Mouse (Mus musculus) heart, embryonic 13.5 days (tissue): Measurements from ENCODE around the gene Slc25a30. TPM values are rescaled to one million over a fixed set of nuclear protein-coding genes. Genes with fewer than 3 reads are reported as not detected.
A peak's percentile ranks its signal among the peaks of the same experiment; 100 is the strongest.
"Not testable (repeated sequence)": the region's sequence is repeated elsewhere in the genome, so short reads cannot be mapped to it uniquely, and the experiment has no call there.

Experiments
- ATAC-seq: fragments of 200-750 bp; cut with Nextera tagmentation; 2 replicates; pipeline ENCODE4 v1.8.0; 2017; ENCODE audit warnings: moderate TSS enrichment; ENCODE audit not compliant: insufficient number of reproducible peaks, low FRiP score, low TSS enrichment; ENCODE audit errors: extremely low read depth
- H3K27ac ChIP-seq: fragments of 300-500 bp; sonication (generic); replicated peaks from 2 replicates; pipeline ENCODE4 v1.5.1; 2015; ENCODE audit warnings: moderate library complexity, mild to moderate bottlenecking, inconsistent platforms
- H3K27me3 ChIP-seq: fragments of 300-500 bp; sonication (generic); replicated peaks from 2 replicates; pipeline ENCODE4 v1.6.1; 2015; ENCODE audit warnings: mild to moderate bottlenecking, inconsistent platforms
- H3K36me3 ChIP-seq: fragments of 300-500 bp; sonication (generic); 2 replicates; pipeline ENCODE4 v1.6.1; 2015; ENCODE audit warnings: mild to moderate bottlenecking, inconsistent platforms
- H3K4me1 ChIP-seq: fragments of 300-500 bp; sonication (generic); 2 replicates; pipeline ENCODE4 v1.6.1; 2015; ENCODE audit warnings: inconsistent platforms
- H3K4me2 ChIP-seq: fragments of 300-500 bp; sonication (generic); 2 replicates; pipeline ENCODE4 v1.6.1; 2015; ENCODE audit warnings: inconsistent platforms, mild to moderate bottlenecking, moderate library complexity
- H3K4me3 ChIP-seq: fragments of 300-500 bp; sonication (generic); 2 replicates; pipeline ENCODE4 v1.5.1; 2015; ENCODE audit warnings: moderate library complexity, mild to moderate bottlenecking, inconsistent platforms
- H3K9ac ChIP-seq: fragments of 300-500 bp; sonication (generic); 2 replicates; pipeline ENCODE4 v1.6.1; 2015; ENCODE audit warnings: inconsistent platforms, mild to moderate bottlenecking, moderate library complexity
- H3K9me3 ChIP-seq: fragments of 300-500 bp; sonication (generic); 2 replicates; pipeline ENCODE4 v1.6.1; 2016; ENCODE audit warnings: inconsistent platforms
- WGBS: fragments of 180-500 bp; shearing (Covaris S2); methylation state at CpG from one replicate; pipeline ENCODE4 v1.1.7; 2015; ENCODE audit warnings: mixed read lengths; 5-methylcytosine and 5-hydroxymethylcytosine counted together
- polyA plus RNA-seq: library from polyadenylated mRNA; unstranded; fragments of >200 nt; fragmentation: Nextera tagmentation; extraction: Ambion mirVana; gene quantifications from 2 replicates; pipeline ENCODE4 v1.2.1, GENCODE M21; 2015

The Slc25a30 gene
- polyA plus RNA-seq, result 4.8 and 5.5 TPM in 2 replicates

DNA sequence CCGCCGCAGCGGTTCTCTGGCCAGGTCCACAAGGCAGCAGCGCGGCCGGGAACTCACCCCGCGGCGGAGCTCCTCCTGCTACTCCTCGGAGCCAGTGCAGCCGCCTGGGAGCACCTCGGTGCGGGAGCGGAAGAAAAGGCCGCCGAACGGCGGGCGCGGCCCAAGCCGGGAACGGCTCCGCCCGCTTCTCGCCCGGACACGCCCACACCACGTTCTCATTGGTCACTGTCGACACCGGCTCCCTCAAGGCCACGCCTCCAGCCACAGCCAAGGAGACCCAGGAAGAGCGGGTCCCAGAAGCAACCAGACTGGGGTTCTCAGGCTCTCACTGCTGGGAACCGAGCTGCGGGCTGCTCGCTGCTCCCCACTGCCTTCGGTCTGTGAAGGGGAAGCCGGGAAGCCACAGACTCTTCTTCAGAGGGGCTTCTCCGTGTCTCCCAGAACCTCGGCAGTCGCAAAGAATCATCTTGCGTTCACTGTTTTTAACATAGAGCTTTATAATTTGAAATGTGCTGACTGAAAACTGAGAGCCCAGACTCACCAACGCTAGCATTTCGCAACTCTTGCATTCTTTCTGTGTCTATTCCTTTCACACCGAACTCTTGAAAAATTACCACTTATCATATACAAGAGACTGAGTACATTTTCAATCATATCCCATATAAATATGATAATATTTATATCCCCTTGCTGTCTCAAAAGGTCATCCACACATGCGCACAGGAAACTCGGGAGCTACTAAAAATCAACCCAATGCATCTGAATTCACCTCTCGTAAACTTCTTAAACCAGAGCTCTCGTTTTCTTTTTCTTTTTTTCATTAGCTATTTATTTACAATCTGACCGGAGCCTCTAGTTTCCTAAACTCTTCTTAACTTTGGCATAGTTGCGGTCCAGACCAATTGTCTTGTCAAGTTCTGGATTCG is at the start of gene Slc25a30:
Slc25a30 (minus strand) TSS at position 170 of the 926 bp plus-strand sequence.
- Histone ChIP-seq H3K4me2 (peak within 1 kb of the TSS; percentile 72), H3K4me1 (peaks cover 19% of the 10 kb centered on the region), H3K27ac (peak within 1 kb of the TSS; percentile 81), H3K9ac (peak within 1 kb of the TSS; percentile 87), H3K4me3 (peak within 1 kb of the TSS; percentile 73), H3K36me3 (peaks cover 1% of the 10 kb centered on the region; the same call in 1 of the 2 replicates), H3K9me3 (no peaks in the 10 kb centered on the region), H3K27me3 (no peaks in the 10 kb centered on the region)
- ATAC-seq, result peak; percentile 100
- 5% methylated on average over 51 of the region's 51 CpGs for WGBS

DNA sequence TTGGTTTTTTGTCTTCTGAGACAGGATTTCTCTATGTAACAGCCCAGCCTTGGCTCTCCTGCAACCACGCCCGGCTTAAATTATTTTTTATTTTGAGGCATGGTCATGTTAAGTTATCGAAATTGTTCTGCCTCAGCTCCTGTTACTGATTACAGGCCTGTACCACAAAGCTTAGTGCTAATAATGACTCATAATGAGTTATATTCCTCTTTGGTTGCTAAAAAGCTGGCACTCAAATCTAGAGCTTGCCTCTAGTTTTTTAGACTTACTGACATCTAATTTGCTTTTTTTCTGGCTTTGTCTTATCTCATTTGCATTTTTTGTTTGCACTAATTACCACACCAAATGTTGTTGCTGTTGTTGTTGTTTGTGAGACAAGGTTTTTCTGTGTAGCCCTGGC is 49.7 kb upstream of the Slc25a30 start:
- Histone ChIP-seq H3K4me3 (no peak overlapping the region), H3K9ac (peak overlapping the region; percentile 70; the same call in 1 of the 2 replicates), H3K27ac (peak overlapping the region; percentile 90), H3K9me3 (no peaks in the 10 kb centered on the region), H3K36me3 (no peaks in the 10 kb centered on the region), H3K4me1 (peaks cover 45% of the 10 kb centered on the region), H3K4me2 (peak overlapping the region; percentile 48; the same call in 1 of the 2 replicates), H3K27me3 (no peaks in the 10 kb centered on the region)
- ATAC-seq, result no peak
- WGBS, result 90% methylated on average over 3 of the region's 3 CpGs

GRCm38 (mm10) chr14:75834739-75835381 is 48.0 kb upstream of the Slc25a30 start:
- no peaks in the 10 kb centered on the region for H3K27me3 ChIP-seq
- H3K4me2 ChIP-seq, result peak overlapping the region; percentile 88
- peak overlapping the region; percentile 94 for H3K9ac ChIP-seq
- peak; percentile 40; the same call in 1 of the 2 replicates for ATAC-seq
- H3K9me3 ChIP-seq, result no peaks in the 10 kb centered on the region
- H3K36me3 ChIP-seq, result no peaks in the 10 kb centered on the region
- H3K4me3 ChIP-seq, result peak overlapping the region; percentile 57
- peak overlapping the region; percentile 100 for H3K27ac ChIP-seq
- under 1% methylated on average over 16 of the region's 16 CpGs for WGBS
- peaks cover 45% of the 10 kb centered on the region for H3K4me1 ChIP-seq

DNA sequence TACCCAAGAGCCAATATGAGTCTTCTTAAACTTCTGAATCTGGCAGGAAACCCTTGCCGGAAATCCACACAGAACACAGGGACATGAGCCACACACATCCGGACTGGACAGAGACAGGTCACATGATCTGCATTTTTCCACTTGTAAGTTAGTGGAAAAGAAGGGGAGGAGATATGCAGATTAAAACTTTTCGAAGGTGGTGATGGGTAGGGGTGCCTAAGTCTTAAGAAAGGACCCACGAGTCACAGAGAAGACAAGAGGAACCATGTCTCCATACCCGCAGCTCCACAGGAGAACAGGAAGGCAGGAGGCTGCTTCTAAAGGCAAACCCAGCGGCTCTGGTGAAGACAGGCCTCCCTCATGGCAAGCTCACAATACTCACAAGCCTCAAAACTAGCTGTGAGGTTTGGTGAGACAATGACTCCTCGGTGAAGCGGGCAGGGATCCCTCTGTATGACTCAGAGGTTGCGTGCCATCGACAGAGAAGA is 47.5 kb upstream of the Slc25a30 start:
- Histone ChIP-seq H3K4me3 (peak overlapping the region; percentile 57), H3K36me3 (no peaks in the 10 kb centered on the region), H3K4me2 (peak overlapping the region; percentile 88), H3K27ac (peak overlapping the region; percentile 100), H3K9me3 (no peaks in the 10 kb centered on the region), H3K4me1 (peaks cover 48% of the 10 kb centered on the region), H3K9ac (peak overlapping the region; percentile 94), H3K27me3 (no peaks in the 10 kb centered on the region)
- peak; percentile 78 for ATAC-seq
- WGBS, result under 1% methylated on average over 10 of the region's 10 CpGs

GRCm38 (mm10) chr14:75833546-75834250 is 46.9 kb upstream of the Slc25a30 start:
- Histone ChIP-seq H3K9ac (peak overlapping the region; percentile 94), H3K27ac (peak overlapping the region; percentile 100)
- WGBS, result 9% methylated on average over 12 of the region's 12 CpGs

GRCm38 (mm10) chr14:75832982-75833381 is 46.1 kb upstream of the Slc25a30 start:
- H3K9me3 ChIP-seq, result no peaks in the 10 kb centered on the region
- WGBS, result 46% methylated on average over 4 of the region's 4 CpGs
- H3K4me2 ChIP-seq, result peak overlapping the region; percentile 88
- peak overlapping the region; percentile 100 for H3K27ac ChIP-seq
- H3K4me3 ChIP-seq, result peak overlapping the region; percentile 57
- H3K27me3 ChIP-seq, result peaks cover 5% of the 10 kb centered on the region
- ATAC-seq, result no peak
- H3K4me1 ChIP-seq, result peaks cover 58% of the 10 kb centered on the region
- peak overlapping the region; percentile 94 for H3K9ac ChIP-seq
- no peaks in the 10 kb centered on the region for H3K36me3 ChIP-seq

More at GRCm38 (mm10) chr14:75833546-75834250, 46.9 kb upstream of the Slc25a30 start:
- ATAC-seq, result 0 out of 2 replicates have a peak, but pooled peaks have one; percentile 5
- Histone ChIP-seq H3K4me1 (peaks cover 54% of the 10 kb centered on the region), H3K27me3 (no peaks in the 10 kb centered on the region), H3K9me3 (no peaks in the 10 kb centered on the region), H3K4me2 (peak overlapping the region; percentile 88), H3K4me3 (peak overlapping the region; percentile 57), H3K36me3 (no peaks in the 10 kb centered on the region)

- no peaks in the 10 kb centered on the region for H3K9me3 ChIP-seq
- no peak overlapping the region for H3K4me2 ChIP-seq
- no peak overlapping the region for H3K9ac ChIP-seq
- peaks cover 50% of the 10 kb centered on the region for H3K4me1 ChIP-seq
- peaks cover 8% of the 10 kb centered on the region for H3K27me3 ChIP-seq
- H3K27ac ChIP-seq, result no peak overlapping the region
- ATAC-seq, result no peak
- H3K36me3 ChIP-seq, result no peaks in the 10 kb centered on the region
- no peak overlapping the region for H3K4me3 ChIP-seq
- WGBS, result 81% methylated on average over 2 of the region's 2 CpGs
These were observed 45.2 kb upstream of the Slc25a30 start for GRCm38 (mm10) chr14:75832031-75832430.

- not testable (repeated sequence) for H3K9me3 ChIP-seq, H3K27me3 ChIP-seq, H3K4me3 ChIP-seq, H3K27ac ChIP-seq, H3K36me3 ChIP-seq, H3K9ac ChIP-seq, ATAC-seq
- peak overlapping the region; percentile 83 for H3K4me2 ChIP-seq
- 57% methylated on average over 14 of the region's 14 CpGs for WGBS
- H3K4me1 ChIP-seq, result peaks cover 29% of the 10 kb centered on the region
These were observed 43.0 kb upstream of the Slc25a30 start for GRCm38 (mm10) chr14:75829817-75830216.

- Histone ChIP-seq H3K36me3 (no peaks in the 10 kb centered on the region), H3K4me1 (peaks cover 29% of the 10 kb centered on the region), H3K9me3 (no peaks in the 10 kb centered on the region), H3K4me3 (peak overlapping the region; percentile 45), H3K27ac (peak overlapping the region; percentile 70), H3K4me2 (peak overlapping the region; percentile 83), H3K9ac (peak overlapping the region; percentile 75), H3K27me3 (peaks cover 8% of the 10 kb centered on the region)
- 3% methylated on average over 32 of the region's 32 CpGs for WGBS
- no peak for ATAC-seq
These were observed 42.3 kb upstream of the Slc25a30 start for GRCm38 (mm10) chr14:75828866-75829806.

DNA sequence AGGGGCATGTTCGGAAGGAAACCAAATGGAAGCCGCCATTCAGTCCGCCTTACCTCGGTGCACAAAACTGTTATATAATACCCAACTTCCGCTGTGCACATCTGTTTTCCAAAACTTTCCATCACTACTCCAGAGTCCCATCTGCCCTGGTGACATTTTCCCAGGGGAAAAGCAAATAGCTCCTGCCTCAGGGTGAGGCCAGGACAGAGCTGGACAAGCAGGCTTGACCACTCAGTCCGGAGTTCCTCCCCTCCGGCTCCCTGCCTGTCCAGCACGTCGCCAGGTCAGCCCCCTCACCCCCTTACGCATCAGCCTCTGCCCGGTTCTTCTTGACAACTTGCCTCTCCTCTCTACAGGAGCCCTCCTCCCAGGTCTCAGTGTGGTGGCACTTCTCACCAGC is 41.4 kb upstream of the Slc25a30 start:
- Histone ChIP-seq H3K27ac (no peak overlapping the region), H3K4me1 (peaks cover 23% of the 10 kb centered on the region), H3K9me3 (no peaks in the 10 kb centered on the region), H3K36me3 (no peaks in the 10 kb centered on the region), H3K9ac (peak overlapping the region; percentile 50; the same call in 1 of the 2 replicates), H3K27me3 (peaks cover 8% of the 10 kb centered on the region), H3K4me3 (no peak overlapping the region), H3K4me2 (peak overlapping the region; percentile 83)
- ATAC-seq, result no peak
- WGBS, result 34% methylated on average over 11 of the region's 11 CpGs
